Mouse (Mus musculus) myocyte (in vitro differentiated cells): ENCODE data around the gene Epb41l2. TPM values are rescaled to one million over a fixed set of nuclear protein-coding genes. Genes with fewer than 3 reads are reported as not detected.

Experiments
- H3K27me3 ChIP-seq: one replicate; pipeline ENCODE4 v1.6.1; 2011; ENCODE audit not compliant: control insufficient read depth, insufficient read depth, insufficient read length
- H3K36me3 ChIP-seq: one replicate; pipeline ENCODE4 v1.6.1; 2011; ENCODE audit not compliant: control insufficient read depth, insufficient read depth
- H3K4me2 ChIP-seq: one replicate; pipeline ENCODE4 v1.6.1; 2011; ENCODE audit warnings: low read depth, control low read depth
- H3K4me3 ChIP-seq: one replicate; pipeline ENCODE4 v1.5.1; 2011; ENCODE audit warnings: mild to moderate bottlenecking, control low read depth, moderate library complexity
- H3K79me2 ChIP-seq: one replicate; pipeline ENCODE4 v1.6.1; 2011; ENCODE audit not compliant: control insufficient read depth, insufficient read depth
- H3ac ChIP-seq: one replicate; pipeline ENCODE4 v1.6.1; 2011; ENCODE audit not compliant: control insufficient read depth, insufficient read length
- CEBPB ChIP-seq: IDR thresholded peaks from 2 replicates; pipeline ENCODE4 v1.6.1; 2011; ENCODE audit warnings: mild to moderate bottlenecking, moderate library complexity; ENCODE audit not compliant: poor library complexity, insufficient read depth, severe bottlenecking
- E2F4 ChIP-seq: IDR thresholded peaks from one replicate; pipeline ENCODE4 v1.6.1; 2011; ENCODE audit warnings: mild to moderate bottlenecking, control low read depth, moderate library complexity; ENCODE audit not compliant: insufficient read depth
- MAX ChIP-seq: IDR thresholded peaks from one replicate; pipeline ENCODE4 v1.6.1; 2011; ENCODE audit warnings: low read depth, mild to moderate bottlenecking, control low read depth
- MYOD1 ChIP-seq, 3 experiments: IDR thresholded peaks; one replicate each; pipeline ENCODE4 v1.6.1; 2011; ENCODE audit warnings: control low read depth in 2 of 3, low read depth in 2 of 3, mild to moderate bottlenecking in 2 of 3, moderate library complexity in 1 of 3; ENCODE audit not compliant: insufficient read length in 2 of 3, control insufficient read depth in 1 of 3
- MYOG ChIP-seq, 3 experiments: IDR thresholded peaks; one replicate each; pipeline ENCODE4 v1.6.1; 2011; ENCODE audit warnings: control low read depth in 2 of 3, low read depth in 2 of 3, mild to moderate bottlenecking in 2 of 3; ENCODE audit not compliant: insufficient read length in 2 of 3, control insufficient read depth in 1 of 3, insufficient read depth in 1 of 3
- POLR2A ChIP-seq: IDR thresholded peaks from one replicate; pipeline ENCODE4 v1.6.1; 2011; ENCODE audit warnings: low read depth, mild to moderate bottlenecking, control low read depth, moderate library complexity; ENCODE audit not compliant: insufficient read length
- POLR2AphosphoS2 ChIP-seq: IDR thresholded peaks from one replicate; pipeline ENCODE4 v1.6.1; 2011; ENCODE audit warnings: low read depth, control low read depth; ENCODE audit not compliant: insufficient read length
- REST ChIP-seq: IDR thresholded peaks from one replicate; pipeline ENCODE4 v1.6.1; 2011; ENCODE audit warnings: mild to moderate bottlenecking, control low read depth, moderate library complexity; ENCODE audit not compliant: insufficient read depth, insufficient read length
- SRF ChIP-seq: IDR thresholded peaks from one replicate; pipeline ENCODE4 v1.6.1; 2011; ENCODE audit warnings: low read depth; ENCODE audit not compliant: control insufficient read depth, insufficient read length
- TCF12 ChIP-seq: IDR thresholded peaks from one replicate; pipeline ENCODE4 v1.6.1; 2011; ENCODE audit warnings: mild to moderate bottlenecking, control low read depth; ENCODE audit not compliant: poor library complexity, insufficient read depth, severe bottlenecking
- TCF3 ChIP-seq: IDR thresholded peaks from one replicate; pipeline ENCODE4 v1.6.1; 2011; ENCODE audit warnings: low read depth, control low read depth; ENCODE audit not compliant: insufficient read length
- USF1 ChIP-seq: IDR thresholded peaks from one replicate; pipeline ENCODE4 v1.6.1; 2011; ENCODE audit warnings: low read depth, mild to moderate bottlenecking, control low read depth, moderate library complexity
- polyA plus RNA-seq: library from polyadenylated mRNA; unstranded; fragments of >200 nt; fragmentation: generic; extraction: Trizol; gene quantifications from one replicate; pipeline ENCODE4 v1.2.1, GENCODE M21; 2012; ENCODE audit warnings: missing spikeins

Gene Epb41l2
- polyA plus RNA-seq, 1 experiment = 22.3 TPM

DNA sequence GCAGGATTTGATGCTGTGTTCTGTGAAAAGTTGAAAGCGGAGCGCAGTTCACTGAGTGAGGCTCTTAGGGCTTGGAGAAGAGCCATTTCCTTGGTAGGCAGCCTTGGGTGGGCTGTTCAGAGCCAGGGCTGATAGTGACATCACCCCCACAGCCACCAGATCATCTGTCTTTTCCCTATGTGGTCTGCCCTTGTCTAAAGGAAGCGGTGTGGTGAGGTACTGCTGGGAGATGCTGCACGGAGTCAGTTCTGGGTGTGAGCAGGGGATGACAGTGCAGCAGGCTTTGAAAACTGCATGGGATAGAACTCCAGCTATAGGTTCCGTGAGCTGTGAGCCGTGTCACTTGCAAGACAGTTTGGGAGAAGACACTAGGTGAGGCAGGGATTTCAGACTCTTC is 45.1 kb downstream of the Epb41l2 start:
- Histone ChIP-seq H3K36me3 (no peaks in the 10 kb centered on the region), H3K79me2 (peaks cover 87% of the 10 kb centered on the region), H3ac (no peak overlapping the region), H3K4me2 (no peak overlapping the region), H3K27me3 (no peaks in the 10 kb centered on the region), H3K4me3 (no peak overlapping the region)
- no peak for TF ChIP-seq TCF3

DNA sequence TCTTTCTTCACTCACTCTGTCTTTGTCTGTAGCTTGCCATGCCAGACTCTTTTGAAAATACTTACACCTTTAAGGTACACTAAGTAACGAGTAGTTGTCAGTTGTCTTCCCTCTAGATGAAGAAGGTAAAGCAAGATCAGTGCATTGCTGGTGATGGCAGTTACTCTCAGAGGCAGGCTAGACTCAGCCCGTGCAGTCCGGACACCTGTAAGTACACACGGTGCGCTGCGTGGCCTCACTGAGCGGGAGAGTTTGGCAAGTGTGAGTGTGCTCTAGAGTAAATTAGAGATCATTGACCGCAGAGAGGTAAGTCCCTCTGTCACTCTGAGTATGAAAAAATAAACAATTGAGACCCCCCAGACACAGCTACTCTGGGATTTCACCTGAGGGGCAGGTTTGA is 46.0 kb downstream of the Epb41l2 start:
- no peak overlapping the region for H3K4me3 ChIP-seq
- H3K79me2 ChIP-seq = peaks cover 90% of the 10 kb centered on the region
- no peak overlapping the region for H3ac ChIP-seq
- TF ChIP-seq CEBPB = no peak
- TF ChIP-seq USF1 = no peak
- no peak for TF ChIP-seq POLR2A
- TF ChIP-seq POLR2AphosphoS2 = no peak
- TF ChIP-seq TCF3 = no peak
- TF ChIP-seq E2F4 = no peak
- TF ChIP-seq MYOD1 (IDR thresholded peaks at IDR 0.05; ENCODE audit: control insufficient read depth in 1 of 3, insufficient read length in 2 of 3, low read depth in 2 of 3) = no peak
- TF ChIP-seq TCF12 = no peak
- TF ChIP-seq MYOG (IDR thresholded peaks at IDR 0.05; ENCODE audit: control insufficient read depth in 1 of 3, insufficient read depth in 1 of 3, insufficient read length in 2 of 3, low read depth in 2 of 3) = no peak
- TF ChIP-seq MAX = no peak
- TF ChIP-seq SRF = no peak
- no peak for TF ChIP-seq REST
- no peaks in the 10 kb centered on the region for H3K27me3 ChIP-seq
- H3K4me2 ChIP-seq = no peak overlapping the region
- no peaks in the 10 kb centered on the region for H3K36me3 ChIP-seq

DNA sequence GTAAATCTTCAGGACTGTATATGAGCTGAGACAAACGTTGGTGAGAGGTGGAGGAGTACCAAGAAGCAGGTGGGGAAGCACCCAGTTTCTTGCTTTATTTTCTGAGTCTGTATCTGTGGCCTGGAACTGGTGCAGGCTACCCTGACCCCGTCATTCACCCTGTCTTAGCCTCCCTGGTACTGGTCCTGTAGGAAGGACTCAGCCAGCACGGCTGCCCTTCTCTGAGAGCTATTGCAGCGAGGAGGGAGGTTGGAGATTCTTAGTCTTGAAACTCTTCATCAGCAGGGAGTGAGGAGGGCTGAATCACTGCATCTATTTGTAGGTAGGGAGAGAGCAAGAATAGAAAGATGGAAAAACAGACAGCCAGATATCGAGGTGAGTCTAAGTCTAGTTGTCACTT is 47.1 kb downstream of the Epb41l2 start:
- TF ChIP-seq MAX = no peak
- TF ChIP-seq POLR2A = no peak
- no peak for TF ChIP-seq POLR2AphosphoS2
- TF ChIP-seq CEBPB = no peak
- TF ChIP-seq USF1 = no peak
- TF ChIP-seq SRF = no peak
- no peak for TF ChIP-seq REST
- TF ChIP-seq MYOG (IDR thresholded peaks at IDR 0.05; ENCODE audit: control insufficient read depth in 1 of 3, insufficient read depth in 1 of 3, insufficient read length in 2 of 3, low read depth in 2 of 3) = no peak
- no peak for TF ChIP-seq E2F4
- TF ChIP-seq MYOD1 (IDR thresholded peaks at IDR 0.05; ENCODE audit: control insufficient read depth in 1 of 3, insufficient read length in 2 of 3, low read depth in 2 of 3) = no peak
- TF ChIP-seq TCF12 = no peak
- TF ChIP-seq TCF3 = no peak
- no peak overlapping the region for H3ac ChIP-seq
- H3K36me3 ChIP-seq = no peaks in the 10 kb centered on the region
- H3K79me2 ChIP-seq = peaks cover 90% of the 10 kb centered on the region
- H3K27me3 ChIP-seq = no peaks in the 10 kb centered on the region
- no peak overlapping the region for H3K4me2 ChIP-seq
- H3K4me3 ChIP-seq = no peak overlapping the region

DNA sequence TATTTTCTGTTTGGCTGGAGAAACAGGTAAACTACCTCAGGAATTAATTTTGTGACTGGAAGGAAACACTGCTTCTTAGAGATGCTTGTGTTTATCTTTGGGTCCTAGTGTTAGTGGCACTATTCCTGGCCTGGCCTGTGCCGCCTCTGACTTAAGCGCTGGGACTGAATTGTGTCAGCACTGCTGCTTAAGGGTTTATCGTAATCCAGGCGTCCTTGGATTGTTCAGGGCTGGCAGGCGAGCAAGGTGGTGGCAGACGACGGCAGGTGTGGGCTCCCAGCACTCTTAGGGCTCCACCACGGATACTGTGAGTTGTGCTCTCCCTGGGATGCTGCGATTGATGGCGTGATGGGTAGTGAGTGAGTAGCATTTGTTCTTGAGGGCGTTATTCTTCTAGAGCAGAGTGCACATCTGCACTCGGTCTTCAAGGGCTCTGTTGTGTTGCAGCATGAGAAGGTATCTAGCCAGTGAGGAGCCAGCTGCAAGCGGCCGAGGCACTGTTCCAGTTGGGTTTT is 48.6 kb downstream of the Epb41l2 start:
- no peak overlapping the region for H3K4me3 ChIP-seq
- peaks cover 76% of the 10 kb centered on the region for H3K79me2 ChIP-seq
- TF ChIP-seq MAX = no peak
- no peak for TF ChIP-seq REST
- TF ChIP-seq USF1 = no peak
- TF ChIP-seq POLR2A = no peak
- no peak for TF ChIP-seq MYOD1 (IDR thresholded peaks at IDR 0.05; ENCODE audit: control insufficient read depth in 1 of 3, insufficient read length in 2 of 3, low read depth in 2 of 3)
- TF ChIP-seq MYOG (IDR thresholded peaks at IDR 0.05; ENCODE audit: control insufficient read depth in 1 of 3, insufficient read depth in 1 of 3, insufficient read length in 2 of 3, low read depth in 2 of 3) = no peak
- TF ChIP-seq TCF12 = no peak
- TF ChIP-seq POLR2AphosphoS2 = no peak
- TF ChIP-seq SRF = no peak
- no peaks in the 10 kb centered on the region for H3K36me3 ChIP-seq
- H3ac ChIP-seq = no peak overlapping the region
- no peaks in the 10 kb centered on the region for H3K27me3 ChIP-seq
- no peak overlapping the region for H3K4me2 ChIP-seq

DNA sequence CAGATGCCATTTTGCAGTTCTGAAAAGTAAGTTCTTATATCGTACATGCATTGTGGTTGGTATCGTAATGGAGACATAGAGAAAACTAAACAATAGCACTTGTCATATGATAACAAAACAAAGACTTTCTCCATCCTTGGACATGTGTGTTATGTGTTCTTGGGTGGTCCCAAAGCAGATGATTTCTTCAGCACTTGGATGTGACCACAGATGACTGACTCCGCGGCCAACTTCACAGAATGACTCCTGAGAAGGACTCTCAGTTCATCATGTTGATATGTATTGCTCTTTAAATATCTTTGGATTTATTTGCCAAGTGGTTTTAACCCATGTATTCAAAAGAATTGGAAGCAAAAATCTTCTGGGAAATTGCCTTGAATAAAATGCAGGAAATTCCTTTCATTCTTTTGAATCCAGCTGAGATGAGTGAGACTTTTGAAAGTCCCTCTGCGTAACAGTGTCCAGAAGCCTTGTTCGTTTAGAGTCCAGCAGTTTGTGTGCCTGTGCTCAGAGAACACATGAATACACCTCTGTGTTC is 52.3 kb downstream of the Epb41l2 start:
- no peaks in the 10 kb centered on the region for H3K27me3 ChIP-seq
- H3K4me3 ChIP-seq = no peak overlapping the region
- peaks cover 72% of the 10 kb centered on the region for H3K79me2 ChIP-seq
- no peak overlapping the region for H3ac ChIP-seq
- no peaks in the 10 kb centered on the region for H3K36me3 ChIP-seq
- H3K4me2 ChIP-seq = no peak overlapping the region
- TF ChIP-seq SRF = no peak
- TF ChIP-seq E2F4 = no peak
- no peak for TF ChIP-seq REST
- TF ChIP-seq POLR2AphosphoS2 = no peak
- TF ChIP-seq TCF12 = no peak
- no peak for TF ChIP-seq POLR2A
- TF ChIP-seq CEBPB = no peak
- TF ChIP-seq USF1 = no peak
- TF ChIP-seq TCF3 = no peak
- TF ChIP-seq MYOG (IDR thresholded peaks at IDR 0.05; ENCODE audit: control insufficient read depth in 1 of 3, insufficient read depth in 1 of 3, insufficient read length in 2 of 3, low read depth in 2 of 3) = no peak
- TF ChIP-seq MYOD1 (IDR thresholded peaks at IDR 0.05; ENCODE audit: control insufficient read depth in 1 of 3, insufficient read length in 2 of 3, low read depth in 2 of 3) = no peak
